Mouse (Mus musculus) thymus, adult 2 months (tissue): ENCODE results near the gene Gpr179.

Source experiments
- CTCF ChIP-seq: fragments of 200-500 bp; IDR thresholded peaks from 2 replicates; pipeline ENCODE4 v1.5.1; 2012; ENCODE audit warnings: mild to moderate bottlenecking, control low read depth, low read length, moderate library complexity, borderline replicate concordance; ENCODE audit not compliant: control insufficient read depth, poor library complexity, insufficient read depth; ENCODE audit errors: extremely low read depth
- POLR2A ChIP-seq: fragments of 200-500 bp; IDR thresholded peaks from 2 replicates; pipeline ENCODE4 v1.6.1; 2012; ENCODE audit warnings: mild to moderate bottlenecking, low read length, control low read depth, moderate library complexity; ENCODE audit not compliant: control insufficient read depth, poor library complexity, insufficient read depth; ENCODE audit errors: extremely low read depth

DNA sequence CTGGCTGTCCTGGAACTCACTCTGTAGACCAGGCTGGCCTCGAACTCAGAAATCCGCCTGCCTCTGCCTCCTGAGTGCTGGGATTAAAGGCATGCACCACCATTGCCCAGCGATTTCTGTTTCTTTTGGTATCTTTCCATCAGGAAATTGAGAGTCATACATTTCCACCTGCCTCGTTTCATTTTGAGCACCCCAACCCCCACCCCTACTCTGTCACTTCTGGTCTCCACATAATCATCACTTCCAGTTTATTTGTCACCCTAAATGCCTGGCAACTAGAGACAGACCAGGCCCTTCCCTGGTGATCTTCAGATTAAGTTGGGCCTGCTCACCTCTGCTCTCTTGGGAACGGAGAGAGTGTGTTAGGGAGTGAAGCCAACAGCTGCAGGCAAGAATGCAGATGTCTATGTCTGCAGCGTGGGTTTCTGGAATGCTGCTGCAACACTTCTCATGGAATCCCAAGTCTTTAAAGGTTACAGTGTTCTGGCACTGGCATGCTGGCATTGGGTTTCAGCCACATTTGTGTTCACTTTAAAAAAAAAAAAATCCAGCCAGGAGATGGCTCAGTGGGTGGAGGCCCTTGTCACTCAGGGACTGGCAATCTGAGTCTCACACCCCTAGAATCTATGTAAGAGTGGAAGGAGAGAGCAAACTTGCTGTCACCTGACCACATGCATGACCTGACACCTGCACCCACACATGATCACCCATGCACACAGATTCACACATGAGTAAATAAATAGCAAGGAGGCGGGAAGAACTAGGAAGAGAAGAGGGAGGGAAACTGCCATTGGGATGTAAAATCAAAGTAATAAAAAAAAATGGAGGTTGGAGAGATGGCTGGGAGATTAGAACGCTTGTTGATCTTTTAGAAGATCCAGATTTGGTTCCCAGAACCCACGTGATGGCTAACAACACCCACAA, 65.8 kb downstream of the Gpr179 start:
- TF ChIP-seq CTCF (no peak), POLR2A (no peak)
